Mouse (Mus musculus) forebrain, postnatal 0 days (tissue): ENCODE results near the gene Actr1a. TPM values are rescaled to one million over a fixed set of nuclear protein-coding genes. Genes with fewer than 3 reads are reported as not detected.

Experiments
- ATAC-seq: fragments of 200-750 bp; cut with Nextera tagmentation; 2 replicates; pipeline ENCODE4 v1.8.0; 2017; ENCODE audit warnings: mild to moderate bottlenecking, moderate library complexity
- DNase-seq: peaks from one replicate; pipeline ENCODE4 v3.0.0-alpha.2; 2015
- H3K27ac ChIP-seq: fragments of 300-500 bp; sonication (generic); 2 replicates; pipeline ENCODE4 v1.5.1; 2014; ENCODE audit warnings: low read depth, mild to moderate bottlenecking, antibody characterized with exemption, low read length, moderate library complexity, mixed read lengths
- H3K27me3 ChIP-seq: fragments of 300-500 bp; sonication (generic); 2 replicates; pipeline ENCODE4 v1.6.1; 2014; ENCODE audit warnings: mild to moderate bottlenecking, low read length, mixed read lengths; ENCODE audit not compliant: insufficient read depth
- H3K36me3 ChIP-seq: fragments of 300-500 bp; sonication (generic); 2 replicates; pipeline ENCODE4 v1.6.1; 2014; ENCODE audit warnings: mild to moderate bottlenecking, moderate library complexity; ENCODE audit not compliant: insufficient read depth
- H3K4me1 ChIP-seq: fragments of 300-500 bp; sonication (generic); 2 replicates; pipeline ENCODE4 v1.6.1; 2014; ENCODE audit warnings: antibody characterized with exemption; ENCODE audit not compliant: insufficient read depth
- H3K4me2 ChIP-seq: fragments of 300-500 bp; sonication (generic); 2 replicates; pipeline ENCODE4 v1.6.1; 2014; ENCODE audit warnings: low read depth, mild to moderate bottlenecking, moderate library complexity
- H3K4me3 ChIP-seq: fragments of 300-500 bp; sonication (generic); 2 replicates; pipeline ENCODE4 v1.5.1; 2014; ENCODE audit warnings: low read depth, low read length, mixed read lengths
- H3K9ac ChIP-seq: fragments of 300-500 bp; sonication (generic); 2 replicates; pipeline ENCODE4 v1.6.1; 2014; ENCODE audit warnings: mild to moderate bottlenecking
- H3K9me3 ChIP-seq: fragments of 300-500 bp; sonication (generic); 2 replicates; pipeline ENCODE4 v1.6.1; 2016; ENCODE audit warnings: low read length
- CTCF ChIP-seq: sonication (generic); IDR thresholded peaks from 2 replicates; pipeline ENCODE4 v1.5.1; 2016; ENCODE audit warnings: antibody characterized with exemption, control low read depth, low read depth
- WGBS: fragments of 180-500 bp; shearing (Covaris S2); extraction: QIAGEN DNeasy Blood & Tissue Kit; methylation state at CpG from one replicate; pipeline ENCODE4 v1.1.7; 2014; 5-methylcytosine and 5-hydroxymethylcytosine counted together
- polyA plus RNA-seq: library from polyadenylated mRNA; unstranded; fragments of >200 nt; fragmentation: Nextera tagmentation; extraction: Ambion mirVana; gene quantifications from 2 replicates; pipeline ENCODE4 v1.2.1, GENCODE M21; 2015
- total RNA-seq: library from RNA; depleted of rRNA; stranded (reverse); fragments of >200 nt; gene quantifications from 2 replicates; pipeline ENCODE4 v1.2.3, GENCODE M21; 2014; rRNA removed

Actr1a gene
- 356 and 372 TPM in 2 replicates for total RNA-seq
- polyA plus RNA-seq = 360 and 367 TPM in 2 replicates

DNA sequence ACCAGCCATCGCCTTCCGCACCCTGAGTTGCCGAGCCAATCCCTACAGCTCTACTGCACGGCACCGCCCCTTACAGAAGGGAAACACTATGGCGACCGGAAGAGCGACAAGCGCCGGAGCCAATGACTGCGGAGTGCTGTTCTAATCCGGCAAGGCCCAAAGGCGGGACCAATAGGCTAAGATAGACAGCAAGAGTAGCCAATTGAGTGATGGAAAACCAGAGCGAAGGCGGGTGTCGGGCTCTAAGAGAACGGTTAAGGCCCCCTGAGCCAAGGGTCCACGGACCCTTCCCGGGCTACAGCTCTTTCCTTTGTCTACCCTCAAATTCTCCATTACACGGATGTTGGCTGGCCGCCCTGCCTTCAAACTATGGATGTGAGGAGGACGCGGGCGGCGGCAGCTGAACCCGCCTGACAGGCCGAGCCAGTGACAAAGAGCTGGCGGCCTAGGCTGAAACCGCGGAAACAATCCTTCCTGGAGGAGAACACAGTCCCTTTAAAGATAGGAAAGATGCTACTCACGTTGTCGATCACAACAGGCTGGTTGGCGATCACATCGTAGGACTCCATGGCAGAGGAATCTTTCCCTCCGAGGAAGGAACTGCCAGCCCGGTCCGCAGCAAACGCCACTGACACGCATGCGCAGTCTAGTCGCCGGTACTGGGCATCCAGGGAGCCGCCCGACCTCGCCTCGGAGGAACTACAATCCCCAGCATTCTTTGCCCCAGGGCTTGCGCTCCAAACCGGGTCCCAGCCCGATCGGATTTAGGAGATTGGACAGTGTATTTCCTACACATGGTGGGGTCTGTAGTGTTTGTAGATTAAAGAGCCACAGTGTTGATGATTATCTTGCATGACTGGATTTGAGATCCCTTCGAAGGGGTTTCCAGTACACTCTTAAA is at the start of gene Actr1a:
Gene Actr1a (minus strand): TSS at position 640 of the 901 bp plus-strand sequence.
- Histone ChIP-seq H3K27me3 (no peaks in the 10 kb centered on the region), H3K9ac (peak within 1 kb of the TSS; percentile 99), H3K4me2 (peak within 1 kb of the TSS; percentile 86), H3K9me3 (no peaks in the 10 kb centered on the region), H3K4me1 (peaks cover 24% of the 10 kb centered on the region), H3K27ac (peak within 1 kb of the TSS; percentile 96), H3K4me3 (peak within 1 kb of the TSS; percentile 94), H3K36me3 (no peaks in the 10 kb centered on the region)
- DNase-seq (peak; percentile 100), ATAC-seq (peak; percentile 97)
- 1% methylated on average over 51 of the region's 51 CpGs for WGBS
- no peak for TF ChIP-seq CTCF

DNA sequence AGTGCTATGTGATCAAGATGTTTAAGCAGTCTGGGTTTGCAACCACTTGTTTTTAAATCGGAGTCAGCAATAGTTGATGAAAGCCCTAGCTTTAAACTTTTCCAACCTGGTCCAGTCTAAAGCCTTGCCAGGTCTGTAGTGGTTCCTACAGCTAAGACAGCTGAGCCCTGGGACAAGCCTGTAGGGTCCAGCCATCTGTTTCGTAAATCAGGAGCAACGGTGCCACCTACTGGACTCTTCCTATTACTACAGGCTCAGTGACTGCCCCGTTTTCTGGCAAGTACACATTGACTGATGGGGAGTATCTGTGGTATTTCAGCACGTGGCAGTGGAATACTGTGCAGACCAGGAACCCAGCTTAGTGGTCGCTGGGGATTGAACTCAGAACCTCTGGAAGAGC is 48.7 kb upstream of the Actr1a start:
- H3K36me3 ChIP-seq = no peaks in the 10 kb centered on the region
- DNase-seq (peak; percentile 92), ATAC-seq (peak; percentile 79)
- H3K4me1 ChIP-seq = no peaks in the 10 kb centered on the region
- H3K27me3 ChIP-seq = no peaks in the 10 kb centered on the region
- WGBS = 6% methylated on average over 6 of the region's 6 CpGs
- no peak overlapping the region for H3K27ac ChIP-seq
- H3K9ac ChIP-seq = no peak overlapping the region
- peak; percentile 89 for TF ChIP-seq CTCF
- H3K4me3 ChIP-seq = no peak overlapping the region
- H3K9me3 ChIP-seq = no peaks in the 10 kb centered on the region
- H3K4me2 ChIP-seq = no peak overlapping the region

DNA sequence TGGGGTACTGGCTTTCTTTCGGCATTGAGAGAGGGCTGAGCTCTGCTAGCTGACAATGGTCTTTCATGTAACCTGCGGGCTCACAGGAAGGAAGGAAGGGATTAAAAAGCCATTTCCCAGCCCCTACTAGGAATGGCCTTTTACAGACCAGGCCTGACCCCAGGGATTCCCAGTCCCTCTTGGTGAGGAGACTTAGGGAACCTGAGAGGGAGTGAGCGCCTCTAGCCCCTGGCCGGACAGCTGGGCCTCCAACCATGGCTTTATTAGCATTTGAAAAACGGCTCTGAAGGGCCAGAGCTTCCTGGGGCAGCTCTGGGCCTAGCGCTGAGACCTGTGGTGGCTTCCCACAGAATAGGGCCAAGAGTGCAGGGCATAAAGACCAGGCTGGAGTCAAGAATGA is 48.0 kb upstream of the Actr1a start:
- DNase-seq (no peak), ATAC-seq (no peak)
- no peak for TF ChIP-seq CTCF
- Histone ChIP-seq H3K4me2 (no peak overlapping the region), H3K36me3 (no peaks in the 10 kb centered on the region), H3K4me1 (no peaks in the 10 kb centered on the region), H3K27me3 (no peaks in the 10 kb centered on the region), H3K9ac (no peak overlapping the region), H3K27ac (no peak overlapping the region), H3K4me3 (no peak overlapping the region), H3K9me3 (no peaks in the 10 kb centered on the region)
- WGBS = 18% methylated on average over 6 of the region's 6 CpGs

DNA sequence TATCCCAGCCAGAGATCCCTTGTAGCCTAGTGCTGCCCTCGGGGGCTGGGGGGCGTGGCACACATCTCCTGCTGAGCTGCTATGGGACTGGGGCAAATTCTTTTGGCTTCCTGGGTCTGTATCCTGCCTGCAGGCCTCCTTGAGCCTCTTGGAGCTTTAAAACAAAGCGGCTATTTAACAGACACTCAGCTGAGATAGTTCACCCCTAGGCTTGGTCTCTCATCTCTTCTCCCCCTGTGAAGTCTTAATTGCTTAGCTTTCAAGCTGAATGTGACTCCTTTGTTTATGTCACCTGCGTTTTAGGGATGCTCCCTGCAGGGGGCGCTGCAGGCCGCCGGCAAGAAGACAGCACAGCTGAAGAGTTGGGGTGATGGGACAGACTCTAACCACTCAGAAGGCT is 39.9 kb upstream of the Actr1a start:
- H3K9ac ChIP-seq = no peak overlapping the region
- no peak overlapping the region for H3K4me2 ChIP-seq
- 5% methylated on average over 7 of the region's 7 CpGs for WGBS
- H3K4me3 ChIP-seq = no peak overlapping the region
- ATAC-seq = peak; percentile 34; the same call in 1 of the 2 replicates
- no peaks in the 10 kb centered on the region for H3K4me1 ChIP-seq
- H3K27ac ChIP-seq = no peak overlapping the region
- no peaks in the 10 kb centered on the region for H3K27me3 ChIP-seq
- no peaks in the 10 kb centered on the region for H3K9me3 ChIP-seq
- no peak for DNase-seq
- no peaks in the 10 kb centered on the region for H3K36me3 ChIP-seq
- peak; percentile 59 for TF ChIP-seq CTCF

DNA sequence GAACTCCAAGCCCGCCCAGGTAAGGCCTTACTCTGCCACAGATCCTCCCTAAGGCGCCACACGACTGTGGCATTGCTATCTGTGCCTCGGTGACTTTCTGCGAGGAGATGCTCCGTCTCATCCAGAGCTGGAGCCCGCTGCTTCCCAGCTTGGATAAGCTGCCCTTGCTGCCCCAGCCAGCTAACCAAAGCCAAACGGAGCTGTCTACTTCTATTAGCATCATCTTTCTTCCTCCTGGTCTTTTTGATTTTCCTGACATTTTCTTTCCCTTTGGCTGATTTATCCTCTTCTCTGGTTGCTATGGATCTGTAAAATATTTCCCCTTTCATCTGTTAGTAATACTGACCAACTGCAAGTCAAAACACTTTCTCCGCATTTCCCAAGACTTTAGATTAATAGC is 39.0 kb upstream of the Actr1a start:
- DNase-seq (no peak), ATAC-seq (no peak)
- TF ChIP-seq CTCF = no peak
- Histone ChIP-seq H3K4me3 (no peak overlapping the region), H3K4me1 (no peaks in the 10 kb centered on the region), H3K27me3 (no peaks in the 10 kb centered on the region), H3K4me2 (no peak overlapping the region), H3K36me3 (no peaks in the 10 kb centered on the region), H3K9ac (no peak overlapping the region), H3K27ac (no peak overlapping the region), H3K9me3 (no peaks in the 10 kb centered on the region)
- WGBS = 74% methylated on average over 9 of the region's 9 CpGs

DNA sequence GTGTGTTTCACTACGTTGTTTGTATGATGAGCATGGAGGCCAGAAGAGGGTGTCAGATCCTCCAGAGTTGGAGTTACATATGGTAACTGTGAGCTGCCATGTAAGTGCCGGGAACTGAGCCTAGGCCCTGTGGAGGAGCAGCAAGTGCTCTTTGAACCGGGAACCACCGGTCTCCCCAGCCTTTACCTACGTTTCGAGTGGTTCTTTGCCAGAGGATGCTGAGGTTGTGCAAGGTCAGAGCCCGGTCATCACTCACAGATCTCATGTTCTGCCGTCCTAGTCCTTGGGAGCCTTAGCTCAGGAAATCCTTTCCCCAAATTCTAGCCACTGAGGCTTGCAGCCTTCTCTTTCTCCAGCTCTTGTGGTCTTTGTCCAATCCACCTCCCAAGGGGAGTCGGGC is 38.6 kb upstream of the Actr1a start:
- no peak for TF ChIP-seq CTCF

DNA sequence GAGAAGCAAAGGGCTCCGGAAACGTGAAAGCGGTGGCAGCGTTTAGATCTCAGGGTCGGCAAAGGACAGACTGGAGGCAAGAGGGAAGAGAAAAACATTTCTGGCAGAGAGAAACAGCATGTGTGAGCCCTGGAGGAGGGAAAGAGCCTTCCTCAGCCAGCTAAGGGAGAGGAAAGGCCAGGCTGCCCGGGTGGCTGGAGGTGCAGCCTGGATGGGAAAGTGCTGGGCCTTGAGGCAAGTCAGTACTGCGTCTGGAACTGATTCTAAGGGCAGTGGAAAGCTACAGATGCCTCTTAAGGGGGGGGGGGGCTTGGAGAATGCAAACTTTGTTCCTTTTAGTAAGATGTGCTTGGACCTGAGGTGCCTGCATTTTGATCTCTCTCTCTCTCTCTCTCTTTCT is 38.2 kb upstream of the Actr1a start:
- Histone ChIP-seq H3K4me3 (no peak overlapping the region), H3K27ac (no peak overlapping the region), H3K9ac (no peak overlapping the region), H3K9me3 (no peaks in the 10 kb centered on the region), H3K4me1 (no peaks in the 10 kb centered on the region), H3K4me2 (no peak overlapping the region), H3K36me3 (no peaks in the 10 kb centered on the region), H3K27me3 (no peaks in the 10 kb centered on the region)
- TF ChIP-seq CTCF = no peak
- 70% methylated on average over 7 of the region's 7 CpGs for WGBS
- DNase-seq (no peak), ATAC-seq (no peak)

More for the DNA sequence above, 38.6 kb upstream of the Actr1a start:
- Histone ChIP-seq H3K9ac (no peak overlapping the region), H3K36me3 (no peaks in the 10 kb centered on the region), H3K9me3 (no peaks in the 10 kb centered on the region), H3K27ac (no peak overlapping the region), H3K4me1 (no peaks in the 10 kb centered on the region), H3K4me2 (no peak overlapping the region), H3K27me3 (no peaks in the 10 kb centered on the region), H3K4me3 (no peak overlapping the region)
- DNase-seq (no peak), ATAC-seq (no peak)
- WGBS = 68% methylated on average over 9 of the region's 9 CpGs
